Mouse (Mus musculus): ENCODE results near the gene Nck2. TPM values are rescaled to one million over a fixed set of nuclear protein-coding genes. Genes with fewer than 3 reads are reported as not detected.

Nck2 gene
- polyA plus RNA-seq, 1 experiment, result 18.4 TPM

GRCm38 (mm10) chr1:43470421-43471179, 26.2 kb downstream of the Nck2 start:
- Histone ChIP-seq H3K4me3 (no peak overlapping the region), H3ac (ENCODE audit: control insufficient read depth, insufficient read length) (no peak overlapping the region), H3K36me3 (ENCODE audit: control insufficient read depth, insufficient read depth) (no peaks in the 10 kb centered on the region), H3K27me3 (ENCODE audit: control insufficient read depth, insufficient read depth, insufficient read length) (no peaks in the 10 kb centered on the region), H3K4me2 (ENCODE audit: low read depth) (no peak overlapping the region), H3K79me2 (ENCODE audit: control insufficient read depth, insufficient read depth) (peaks cover 85% of the 10 kb centered on the region)
- no peak for TF ChIP-seq REST (IDR thresholded peaks at IDR 0.05; ENCODE audit: insufficient read depth, insufficient read length)
- TF ChIP-seq TCF12 (IDR thresholded peaks at IDR 0.05; ENCODE audit: insufficient read depth, poor library complexity, severe bottlenecking), result no peak
- no peak for TF ChIP-seq POLR2AphosphoS2 (IDR thresholded peaks at IDR 0.05; ENCODE audit: insufficient read length, low read depth)
- no peak for TF ChIP-seq CEBPB (IDR thresholded peaks at IDR 0.05; ENCODE audit: insufficient read depth, poor library complexity, severe bottlenecking)
- no peak for TF ChIP-seq POLR2A (IDR thresholded peaks at IDR 0.05; ENCODE audit: insufficient read length, low read depth)
- no peak for TF ChIP-seq MAX (IDR thresholded peaks at IDR 0.05; ENCODE audit: low read depth)

GRCm38 (mm10) chr1:43471180-43472045, 27.0 kb downstream of the Nck2 start:
- peaks cover 87% of the 10 kb centered on the region for H3K79me2 ChIP-seq (ENCODE audit: control insufficient read depth, insufficient read depth)
- no peaks in the 10 kb centered on the region for H3K36me3 ChIP-seq (ENCODE audit: control insufficient read depth, insufficient read depth)
- no peak overlapping the region for H3K4me3 ChIP-seq
- no peaks in the 10 kb centered on the region for H3K27me3 ChIP-seq (ENCODE audit: control insufficient read depth, insufficient read depth, insufficient read length)
- H3ac ChIP-seq (ENCODE audit: control insufficient read depth, insufficient read length), result no peak overlapping the region
- H3K4me2 ChIP-seq (ENCODE audit: low read depth), result peak overlapping the region; percentile 31
- TF ChIP-seq MAX (IDR thresholded peaks at IDR 0.05; ENCODE audit: low read depth), result no peak

- Histone ChIP-seq H3K4me3 (no peak overlapping the region), H3K4me2 (ENCODE audit: low read depth) (no peak overlapping the region), H3K79me2 (ENCODE audit: control insufficient read depth, insufficient read depth) (peaks cover 87% of the 10 kb centered on the region), H3K36me3 (ENCODE audit: control insufficient read depth, insufficient read depth) (no peaks in the 10 kb centered on the region), H3ac (ENCODE audit: control insufficient read depth, insufficient read length) (no peak overlapping the region), H3K27me3 (ENCODE audit: control insufficient read depth, insufficient read depth, insufficient read length) (no peaks in the 10 kb centered on the region)
- TF ChIP-seq TCF12 (IDR thresholded peaks at IDR 0.05; ENCODE audit: insufficient read depth, poor library complexity, severe bottlenecking) (no peak), TCF3 (IDR thresholded peaks at IDR 0.05; ENCODE audit: insufficient read length, low read depth) (no peak), USF1 (IDR thresholded peaks at IDR 0.05; ENCODE audit: low read depth) (no peak), MYOG (IDR thresholded peaks at IDR 0.05; ENCODE audit: control insufficient read depth in 1 of 3, insufficient read depth in 1 of 3, insufficient read length in 2 of 3, low read depth in 2 of 3) (no peak), E2F4 (IDR thresholded peaks at IDR 0.05; ENCODE audit: insufficient read depth) (no peak), POLR2AphosphoS2 (IDR thresholded peaks at IDR 0.05; ENCODE audit: insufficient read length, low read depth) (no peak)
Measured at GRCm38 (mm10) chr1:43472046-43472649, 27.8 kb downstream of the Nck2 start.

GRCm38 (mm10) chr1:43473734-43474534, 29.6 kb downstream of the Nck2 start:
- Histone ChIP-seq H3K79me2 (ENCODE audit: control insufficient read depth, insufficient read depth) (peaks cover 93% of the 10 kb centered on the region), H3ac (ENCODE audit: control insufficient read depth, insufficient read length) (no peak overlapping the region), H3K36me3 (ENCODE audit: control insufficient read depth, insufficient read depth) (no peaks in the 10 kb centered on the region), H3K27me3 (ENCODE audit: control insufficient read depth, insufficient read depth, insufficient read length) (no peaks in the 10 kb centered on the region), H3K4me2 (ENCODE audit: low read depth) (peak overlapping the region; percentile 77), H3K4me3 (no peak overlapping the region)
- peak; percentile 25 for TF ChIP-seq USF1 (IDR thresholded peaks at IDR 0.05; ENCODE audit: low read depth)
- TF ChIP-seq TCF3 (IDR thresholded peaks at IDR 0.05; ENCODE audit: insufficient read length, low read depth), result no peak

GRCm38 (mm10) chr1:43474535-43475409, 30.4 kb downstream of the Nck2 start:
- Histone ChIP-seq H3ac (ENCODE audit: control insufficient read depth, insufficient read length) (no peak overlapping the region), H3K4me2 (ENCODE audit: low read depth) (peak overlapping the region; percentile 77)

More at GRCm38 (mm10) chr1:43474535-43475409, 30.4 kb downstream of the Nck2 start:
- Histone ChIP-seq H3K4me3 (no peak overlapping the region), H3K79me2 (ENCODE audit: control insufficient read depth, insufficient read depth) (peaks cover 87% of the 10 kb centered on the region), H3K36me3 (ENCODE audit: control insufficient read depth, insufficient read depth) (no peaks in the 10 kb centered on the region), H3K27me3 (ENCODE audit: control insufficient read depth, insufficient read depth, insufficient read length) (no peaks in the 10 kb centered on the region)
- TF ChIP-seq REST (IDR thresholded peaks at IDR 0.05; ENCODE audit: insufficient read depth, insufficient read length) (no peak), MYOD1 (IDR thresholded peaks at IDR 0.05; ENCODE audit: control insufficient read depth in 1 of 3, insufficient read length in 2 of 3, low read depth in 2 of 3) (peak in 1 of 3 experiments; percentile 56), MYOG (IDR thresholded peaks at IDR 0.05; ENCODE audit: control insufficient read depth in 1 of 3, insufficient read depth in 1 of 3, insufficient read length in 2 of 3, low read depth in 2 of 3) (peak in 1 of 3 experiments; percentile 47), POLR2AphosphoS2 (IDR thresholded peaks at IDR 0.05; ENCODE audit: insufficient read length, low read depth) (no peak)

Data from myocyte (in vitro differentiated cells).